Mouse (Mus musculus) liver, embryonic 12.5 days (tissue): Measurements from ENCODE around the gene Olfr527. TPM values are rescaled to one million over a fixed set of nuclear protein-coding genes. Genes with fewer than 3 reads are reported as not detected.

Source experiments
- ATAC-seq: fragments of 200-750 bp; cut with Nextera tagmentation; 2 replicates; pipeline ENCODE4 v1.8.0; 2017; ENCODE audit warnings: moderate number of reproducible peaks, mild to moderate bottlenecking, moderate library complexity
- H3K27ac ChIP-seq: fragments of 300-500 bp; sonication (generic); 2 replicates; pipeline ENCODE4 v1.5.1; 2016; ENCODE audit warnings: mild to moderate bottlenecking
- H3K27me3 ChIP-seq: fragments of 300-500 bp; sonication (generic); replicated peaks from 2 replicates; pipeline ENCODE4 v1.6.1; 2016; ENCODE audit warnings: mild to moderate bottlenecking, moderate library complexity
- H3K36me3 ChIP-seq: fragments of 300-500 bp; sonication (generic); 2 replicates; pipeline ENCODE4 v1.6.1; 2016; ENCODE audit warnings: mild to moderate bottlenecking, moderate library complexity
- H3K4me1 ChIP-seq: fragments of 300-500 bp; sonication (generic); 2 replicates; pipeline ENCODE4 v1.6.1; 2016
- H3K4me2 ChIP-seq: fragments of 300-500 bp; sonication (generic); 2 replicates; pipeline ENCODE4 v1.6.1; 2016; ENCODE audit warnings: mild to moderate bottlenecking, moderate library complexity
- H3K4me3 ChIP-seq: fragments of 300-500 bp; sonication (generic); 2 replicates; pipeline ENCODE4 v1.5.1; 2016; ENCODE audit warnings: mild to moderate bottlenecking, moderate library complexity
- H3K9ac ChIP-seq: fragments of 300-500 bp; sonication (generic); 2 replicates; pipeline ENCODE4 v1.6.1; 2016; ENCODE audit warnings: mild to moderate bottlenecking, moderate library complexity
- H3K9me3 ChIP-seq: fragments of 300-500 bp; sonication (generic); replicated peaks from 2 replicates; pipeline ENCODE4 v1.6.1; 2016; ENCODE audit warnings: mild to moderate bottlenecking, moderate library complexity
- WGBS: fragments of 180-500 bp; shearing (Covaris S2); methylation state at CpG from one replicate; pipeline ENCODE4 v1.1.7; 2016; ENCODE audit not compliant: insufficient replicate concordance; 5-methylcytosine and 5-hydroxymethylcytosine counted together
- polyA plus RNA-seq: library from polyadenylated mRNA; unstranded; fragments of >200 nt; fragmentation: Nextera tagmentation; extraction: Ambion mirVana; gene quantifications from 2 replicates; pipeline ENCODE4 v1.2.1, GENCODE M21; 2016

The Olfr527 gene
- not detected in 2 replicates for polyA plus RNA-seq

GRCm38 (mm10) chr7:140333717-140334116 is at the start of gene Olfr527:
Gene Olfr527, plus strand, starts transcription at chr7:140334017.
- no peak for ATAC-seq
- Histone ChIP-seq H3K9me3 (no peaks in the 10 kb centered on the region), H3K36me3 (no peaks in the 10 kb centered on the region), H3K27ac (no peak within 1 kb of the TSS), H3K27me3 (no peaks in the 10 kb centered on the region), H3K9ac (no peak within 1 kb of the TSS), H3K4me3 (no peak within 1 kb of the TSS), H3K4me2 (no peak within 1 kb of the TSS), H3K4me1 (no peaks in the 10 kb centered on the region)
- WGBS: 83% methylated on average over 2 of the region's 2 CpGs

GRCm38 (mm10) chr7:140295746-140296145 is 38.1 kb upstream of the Olfr527 start:
- Histone ChIP-seq H3K4me1 (no peaks in the 10 kb centered on the region), H3K27ac (no peak overlapping the region)
- ATAC-seq: no peak

GRCm38 (mm10) chr7:140296876-140297275 is 36.9 kb upstream of the Olfr527 start:
- WGBS: 65% methylated on average over 6 of the region's 6 CpGs
- Histone ChIP-seq H3K4me1 (no peaks in the 10 kb centered on the region), H3K36me3 (no peaks in the 10 kb centered on the region), H3K4me2 (no peak overlapping the region), H3K27ac (no peak overlapping the region), H3K27me3 (no peaks in the 10 kb centered on the region), H3K9me3 (peaks cover 3% of the 10 kb centered on the region; the same call in 1 of the 2 replicates), H3K4me3 (no peak overlapping the region), H3K9ac (no peak overlapping the region)
- ATAC-seq: no peak

More at GRCm38 (mm10) chr7:140295746-140296145, 38.1 kb upstream of the Olfr527 start:
- H3K4me3 ChIP-seq: no peak overlapping the region
- no peak overlapping the region for H3K4me2 ChIP-seq
- no peaks in the 10 kb centered on the region for H3K36me3 ChIP-seq
- H3K27me3 ChIP-seq: no peaks in the 10 kb centered on the region
- 72% methylated on average over 9 of the region's 9 CpGs for WGBS
- H3K9me3 ChIP-seq: peaks cover 3% of the 10 kb centered on the region; the same call in 1 of the 2 replicates
- no peak overlapping the region for H3K9ac ChIP-seq

GRCm38 (mm10) chr7:140299416-140299815 is 34.4 kb upstream of the Olfr527 start:
- Histone ChIP-seq H3K4me2 (no peak overlapping the region), H3K27me3 (no peaks in the 10 kb centered on the region), H3K9me3 (0 out of 2 replicates have a peak, but pooled peaks cover 3% of the 10 kb centered on the region), H3K9ac (no peak overlapping the region), H3K36me3 (no peaks in the 10 kb centered on the region), H3K4me3 (no peak overlapping the region), H3K4me1 (no peaks in the 10 kb centered on the region), H3K27ac (no peak overlapping the region)
- WGBS: 63% methylated on average over 3 of the region's 3 CpGs
- ATAC-seq: no peak

- Histone ChIP-seq H3K27ac (no peak overlapping the region), H3K4me1 (no peaks in the 10 kb centered on the region), H3K4me3 (no peak overlapping the region), H3K4me2 (no peak overlapping the region), H3K9me3 (no peaks in the 10 kb centered on the region), H3K36me3 (no peaks in the 10 kb centered on the region), H3K27me3 (no peaks in the 10 kb centered on the region), H3K9ac (no peak overlapping the region)
- no peak for ATAC-seq
- 58% methylated on average over 3 of the region's 3 CpGs for WGBS
These were observed 13.9 kb upstream of the Olfr527 start for GRCm38 (mm10) chr7:140319861-140320385.

- Histone ChIP-seq H3K4me2 (no peak within 1 kb of the TSS), H3K27me3 (no peaks in the 10 kb centered on the region), H3K9me3 (no peaks in the 10 kb centered on the region), H3K4me3 (no peak within 1 kb of the TSS), H3K27ac (no peak within 1 kb of the TSS), H3K4me1 (no peaks in the 10 kb centered on the region), H3K9ac (no peak within 1 kb of the TSS), H3K36me3 (no peaks in the 10 kb centered on the region)
- WGBS: 33% methylated on average over 1 of the region's 1 CpGs
- ATAC-seq: no peak
These were observed 13.3 kb upstream of the Olfr527 start, which contains the start of gene Olfr525 for GRCm38 (mm10) chr7:140320558-140320957. Gene Olfr525, plus strand, starts transcription at chr7:140320858.

- H3K9me3 ChIP-seq: no peaks in the 10 kb centered on the region
- no peak overlapping the region for H3K4me3 ChIP-seq
- H3K27ac ChIP-seq: no peak overlapping the region
- H3K9ac ChIP-seq: no peak overlapping the region
- no peak for ATAC-seq
- no peaks in the 10 kb centered on the region for H3K4me1 ChIP-seq
- H3K36me3 ChIP-seq: no peaks in the 10 kb centered on the region
- no peaks in the 10 kb centered on the region for H3K27me3 ChIP-seq
- H3K4me2 ChIP-seq: no peak overlapping the region
These were observed 12.7 kb upstream of the Olfr527 start for GRCm38 (mm10) chr7:140321135-140321534.

- no peak for ATAC-seq
These were observed 4.0 kb upstream of the Olfr527 start for GRCm38 (mm10) chr7:140329766-140330304.

GRCm38 (mm10) chr7:140361571-140361970 is 27.8 kb downstream of the Olfr527 start, which contains the start of gene Olfr60:
Gene Olfr60, minus strand, starts transcription at chr7:140361671.
- Histone ChIP-seq H3K27me3 (no peaks in the 10 kb centered on the region), H3K27ac (no peak within 1 kb of the TSS), H3K9ac (no peak within 1 kb of the TSS), H3K4me3 (no peak within 1 kb of the TSS), H3K36me3 (no peaks in the 10 kb centered on the region), H3K9me3 (no peaks in the 10 kb centered on the region), H3K4me1 (no peaks in the 10 kb centered on the region), H3K4me2 (no peak within 1 kb of the TSS)
- ATAC-seq: no peak
- 42% methylated on average over 3 of the region's 3 CpGs for WGBS

More at GRCm38 (mm10) chr7:140329766-140330304, 4.0 kb upstream of the Olfr527 start:
- no peak overlapping the region for H3K4me3 ChIP-seq
- no peaks in the 10 kb centered on the region for H3K36me3 ChIP-seq
- H3K9ac ChIP-seq: no peak overlapping the region
- no peaks in the 10 kb centered on the region for H3K4me1 ChIP-seq
- H3K27me3 ChIP-seq: no peaks in the 10 kb centered on the region
- H3K27ac ChIP-seq: no peak overlapping the region
- no peak overlapping the region for H3K4me2 ChIP-seq
- 38% methylated on average over 1 of the region's 1 CpGs for WGBS
- H3K9me3 ChIP-seq: no peaks in the 10 kb centered on the region

GRCm38 (mm10) chr7:140374300-140374699 is 40.5 kb downstream of the Olfr527 start:
- 56% methylated on average over 4 of the region's 4 CpGs for WGBS
- H3K9me3 ChIP-seq: no peaks in the 10 kb centered on the region
- no peaks in the 10 kb centered on the region for H3K27me3 ChIP-seq
- H3K36me3 ChIP-seq: no peaks in the 10 kb centered on the region
- no peak for ATAC-seq
- H3K9ac ChIP-seq: no peak overlapping the region
- H3K4me3 ChIP-seq: no peak overlapping the region
- no peak overlapping the region for H3K4me2 ChIP-seq
- no peak overlapping the region for H3K27ac ChIP-seq
- H3K4me1 ChIP-seq: no peaks in the 10 kb centered on the region

GRCm38 (mm10) chr7:140376231-140376630 is 42.4 kb downstream of the Olfr527 start, which contains the start of gene Olfr530:
Gene Olfr530, minus strand, starts transcription at chr7:140376331.
- 46% methylated on average over 1 of the region's 1 CpGs for WGBS
- Histone ChIP-seq H3K27ac (no peak within 1 kb of the TSS), H3K4me2 (no peak within 1 kb of the TSS), H3K4me3 (no peak within 1 kb of the TSS), H3K4me1 (no peaks in the 10 kb centered on the region), H3K27me3 (no peaks in the 10 kb centered on the region), H3K9ac (no peak within 1 kb of the TSS), H3K9me3 (no peaks in the 10 kb centered on the region), H3K36me3 (no peaks in the 10 kb centered on the region)
- ATAC-seq: no peak

GRCm38 (mm10) chr7:140376911-140377310 is 43.1 kb downstream of the Olfr527 start:
- Histone ChIP-seq H3K9me3 (no peaks in the 10 kb centered on the region), H3K9ac (no peak overlapping the region), H3K4me2 (no peak overlapping the region), H3K27ac (no peak overlapping the region), H3K4me1 (no peaks in the 10 kb centered on the region), H3K4me3 (no peak overlapping the region), H3K27me3 (no peaks in the 10 kb centered on the region), H3K36me3 (no peaks in the 10 kb centered on the region)
- ATAC-seq: no peak
- WGBS: 76% methylated on average over 2 of the region's 2 CpGs
